Mouse (Mus musculus) splenic B cell, adult 2 months (primary cell): Measurements from ENCODE around the gene Wap.

Experiments
- DNase-seq: peaks from one replicate; pipeline ENCODE4 v3.0.0-alpha.2; 2011; ENCODE audit warnings: low read depth, low spot score
- H3K27me3 ChIP-seq: 2 replicates; pipeline ENCODE4 v1.6.1; 2012; ENCODE audit warnings: mild to moderate bottlenecking, low read length, moderate library complexity, mixed read lengths; ENCODE audit not compliant: control insufficient read depth, poor library complexity, insufficient read depth, severe bottlenecking
- H3K36me3 ChIP-seq: 2 replicates; pipeline ENCODE4 v1.6.1; 2012; ENCODE audit warnings: mild to moderate bottlenecking, low read length, moderate library complexity, mixed read lengths; ENCODE audit not compliant: control insufficient read depth, poor library complexity, insufficient read depth, severe bottlenecking

The Wap gene

GRCm38 (mm10) chr11:6596205-6596604 is 42.2 kb downstream of the Wap start:
- DNase-seq: no peak
- Histone ChIP-seq H3K36me3 (peaks cover 58% of the 10 kb centered on the region), H3K27me3 (no peaks in the 10 kb centered on the region)

GRCm38 (mm10) chr11:6595339-6595738 is 43.1 kb downstream of the Wap start:
- no peak for DNase-seq
- Histone ChIP-seq H3K36me3 (peaks cover 64% of the 10 kb centered on the region), H3K27me3 (no peaks in the 10 kb centered on the region)

- peaks cover 64% of the 10 kb centered on the region for H3K36me3 ChIP-seq
Measured at GRCm38 (mm10) chr11:6594845-6595244, 43.6 kb downstream of the Wap start.

GRCm38 (mm10) chr11:6593406-6593805 is 45.0 kb downstream of the Wap start:
- no peak for DNase-seq
- H3K27me3 ChIP-seq: no peaks in the 10 kb centered on the region
- peaks cover 58% of the 10 kb centered on the region for H3K36me3 ChIP-seq

More at GRCm38 (mm10) chr11:6594845-6595244, 43.6 kb downstream of the Wap start:
- no peaks in the 10 kb centered on the region for H3K27me3 ChIP-seq
- no peak for DNase-seq

- no peaks in the 10 kb centered on the region for H3K27me3 ChIP-seq
- peaks cover 43% of the 10 kb centered on the region for H3K36me3 ChIP-seq
- no peak for DNase-seq
Measured at GRCm38 (mm10) chr11:6590933-6591675, 47.3 kb downstream of the Wap start.

- no peaks in the 10 kb centered on the region for H3K27me3 ChIP-seq
- H3K36me3 ChIP-seq: peaks cover 40% of the 10 kb centered on the region
- no peak for DNase-seq
Measured at GRCm38 (mm10) chr11:6589838-6590237, 48.6 kb downstream of the Wap start.

- no peaks in the 10 kb centered on the region for H3K27me3 ChIP-seq
- DNase-seq: peak; percentile 91
Measured at GRCm38 (mm10) chr11:6588295-6588694, 50.1 kb downstream of the Wap start.

GRCm38 (mm10) chr11:6587249-6587940 is 51.0 kb downstream of the Wap start:
- Histone ChIP-seq H3K36me3 (peaks cover 27% of the 10 kb centered on the region), H3K27me3 (no peaks in the 10 kb centered on the region)
- peak; percentile 53 for DNase-seq

More at GRCm38 (mm10) chr11:6588295-6588694, 50.1 kb downstream of the Wap start:
- H3K36me3 ChIP-seq: peaks cover 31% of the 10 kb centered on the region

GRCm38 (mm10) chr11:6586660-6587059 is 51.8 kb downstream of the Wap start:
- DNase-seq: peak; percentile 92
- no peaks in the 10 kb centered on the region for H3K27me3 ChIP-seq
- H3K36me3 ChIP-seq: peaks cover 21% of the 10 kb centered on the region

- Histone ChIP-seq H3K36me3 (peaks cover 12% of the 10 kb centered on the region), H3K27me3 (no peaks in the 10 kb centered on the region)
- DNase-seq: no peak
Measured at GRCm38 (mm10) chr11:6585748-6586147, 52.7 kb downstream of the Wap start.
